Mouse (Mus musculus) kidney, postnatal 25 days (tissue): ENCODE data around the gene Map10.

Source experiments
- DNase-seq, 2 experiments: peaks; one replicate each; pipeline ENCODE4 v3.0.0; 2021; ENCODE audit warnings: mixed read lengths in 2 of 2

Gene Map10

GRCm38 (mm10) chr8:125718914-125719313, 49.3 kb downstream of the Map10 start:
- no peak for DNase-seq

DNA sequence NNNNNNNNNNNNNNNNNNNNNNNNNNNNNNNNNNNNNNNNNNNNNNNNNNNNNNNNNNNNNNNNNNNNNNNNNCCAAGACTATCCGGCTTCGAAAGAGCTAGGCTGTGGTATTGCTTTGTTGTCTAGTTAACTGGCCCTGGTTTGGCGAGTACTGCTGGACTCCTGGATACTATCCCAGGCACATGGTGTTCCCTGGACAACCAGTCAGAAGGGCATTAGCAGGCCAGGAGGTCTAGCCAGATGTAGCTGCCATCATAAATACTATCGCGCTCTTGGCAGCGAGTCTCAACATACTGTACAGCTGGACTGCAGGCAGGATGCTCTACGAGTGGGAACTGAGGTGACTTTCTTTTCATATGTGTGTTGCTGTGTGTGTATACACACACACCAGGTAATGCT, 53.1 kb downstream of the Map10 start:
- DNase-seq = peak; percentile 20 to 64
